Mouse (Mus musculus): ENCODE results near the gene Btaf1.
A peak's percentile ranks its signal among the peaks of the same experiment; 100 is the strongest.

Gene Btaf1

GRCm38 (mm10) chr19:37020951-37021350 is 95.1 kb downstream of the Btaf1 start:
- DNase-seq (ENCODE audit: low read depth, low spot score), result no peak

DNA sequence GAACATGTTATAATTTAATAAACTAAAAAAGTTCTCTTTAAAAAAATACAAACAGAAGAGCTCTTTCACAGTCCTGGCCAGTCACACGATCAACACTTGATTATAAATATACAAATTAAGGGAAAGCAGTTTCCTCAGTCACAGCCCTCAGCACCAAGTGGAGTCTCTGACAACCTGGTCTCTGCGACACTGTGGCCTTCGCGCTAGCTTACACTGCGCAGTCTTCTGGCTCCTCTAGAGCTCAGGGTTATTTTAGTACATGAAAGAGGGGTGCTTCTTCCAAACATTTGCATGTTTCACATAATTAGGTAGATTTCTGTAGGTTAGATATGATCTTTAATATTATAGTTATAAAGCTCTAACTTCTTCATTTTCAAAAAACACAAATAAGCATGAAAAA is 96.3 kb downstream of the Btaf1 start:
- DNase-seq (ENCODE audit: low read depth, low spot score), result no peak

- DNase-seq (ENCODE audit: low read depth, low spot score), result no peak
Observed at GRCm38 (mm10) chr19:37025839-37026319, 100.0 kb downstream of the Btaf1 start.

DNA sequence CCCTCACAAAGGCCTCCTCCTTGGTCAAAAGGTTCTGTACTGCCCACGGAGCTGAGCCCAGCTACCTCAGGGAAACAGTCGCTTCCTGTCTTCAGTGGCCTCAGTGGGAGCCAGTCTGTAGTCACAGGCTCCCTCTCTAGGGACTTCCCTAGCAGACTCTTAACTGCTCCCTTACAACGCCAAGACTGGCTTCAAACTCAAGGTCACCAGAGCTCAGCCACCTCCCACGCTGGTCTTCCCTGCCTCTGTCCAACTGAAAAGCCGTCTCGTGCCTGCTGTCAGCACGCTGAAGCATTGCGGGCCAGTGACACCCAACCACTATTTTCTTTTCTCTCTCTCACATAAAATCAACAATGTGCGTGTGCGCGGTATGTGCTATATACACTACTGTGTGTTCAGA is 100.5 kb downstream of the Btaf1 start:
- no peak for DNase-seq (ENCODE audit: low read depth, low spot score)

DNA sequence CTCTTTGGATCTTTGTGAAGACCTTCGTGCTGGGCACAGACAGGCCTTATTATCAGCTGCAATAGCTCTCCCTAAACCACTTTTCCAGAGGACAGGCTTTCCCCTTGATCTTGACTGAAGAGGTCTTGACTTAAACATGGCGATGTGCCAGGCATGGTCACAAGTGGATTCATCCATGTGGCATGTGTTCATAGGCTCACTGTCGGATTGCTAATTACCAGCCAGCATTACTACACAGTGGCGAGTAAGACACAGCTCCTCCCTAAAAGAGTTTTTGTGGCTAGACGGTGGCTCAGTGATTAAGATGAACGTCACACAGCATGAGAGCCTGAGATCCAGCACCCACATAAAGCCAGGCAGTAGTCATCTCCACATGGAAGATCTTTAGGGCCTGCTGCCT is 103.9 kb downstream of the Btaf1 start:
- no peak for DNase-seq (ENCODE audit: low read depth, low spot score)

DNA sequence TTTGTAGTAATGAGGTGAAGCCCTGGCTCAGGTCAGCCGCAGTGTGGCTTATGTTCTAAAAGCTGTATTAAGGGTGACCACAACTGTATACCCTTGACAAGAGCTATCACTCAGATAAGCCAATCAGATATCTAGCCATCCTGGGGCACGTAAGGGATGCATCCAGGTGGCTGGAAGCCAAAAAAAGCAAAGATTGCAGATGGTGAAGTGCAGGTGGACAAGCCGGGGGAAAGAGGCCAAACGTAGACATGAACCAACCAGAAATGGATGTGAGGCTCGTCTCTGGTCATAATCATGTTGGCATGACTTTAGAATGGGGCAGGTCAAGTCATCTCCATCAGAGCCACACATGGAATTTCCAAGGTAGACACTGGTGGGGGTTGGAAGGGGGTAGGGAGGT is 105.6 kb downstream of the Btaf1 start:
- no peak for DNase-seq (ENCODE audit: low read depth, low spot score)

DNA sequence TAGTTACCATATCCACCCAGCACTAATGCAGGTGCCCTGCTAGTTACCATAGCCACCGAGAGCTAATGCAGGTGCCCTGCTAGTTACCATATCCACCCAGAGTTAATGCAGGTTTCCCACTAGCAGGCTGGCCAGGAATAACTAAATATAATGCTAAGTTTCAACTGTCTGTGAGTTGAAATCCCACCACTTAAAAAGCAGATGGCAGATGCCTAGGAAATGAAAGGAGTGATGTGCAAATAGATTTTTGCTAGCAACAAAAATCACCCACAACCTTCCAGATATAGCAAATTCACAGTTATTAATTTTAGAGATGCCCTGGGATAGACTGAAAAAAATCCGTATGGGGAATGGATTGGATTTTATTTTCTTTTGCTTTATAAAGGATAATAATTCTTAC is 106.5 kb downstream of the Btaf1 start:
- no peak for DNase-seq (ENCODE audit: low read depth, low spot score)

GRCm38 (mm10) chr19:37040906-37041305 is 115.0 kb downstream of the Btaf1 start:
- DNase-seq (ENCODE audit: low read depth, low spot score), result no peak

- no peak for DNase-seq (ENCODE audit: low read depth, low spot score)
Observed at GRCm38 (mm10) chr19:37044431-37044830, 118.6 kb downstream of the Btaf1 start.

GRCm38 (mm10) chr19:37048507-37048906 is 122.6 kb downstream of the Btaf1 start:
- no peak for DNase-seq (ENCODE audit: low read depth, low spot score)

DNA sequence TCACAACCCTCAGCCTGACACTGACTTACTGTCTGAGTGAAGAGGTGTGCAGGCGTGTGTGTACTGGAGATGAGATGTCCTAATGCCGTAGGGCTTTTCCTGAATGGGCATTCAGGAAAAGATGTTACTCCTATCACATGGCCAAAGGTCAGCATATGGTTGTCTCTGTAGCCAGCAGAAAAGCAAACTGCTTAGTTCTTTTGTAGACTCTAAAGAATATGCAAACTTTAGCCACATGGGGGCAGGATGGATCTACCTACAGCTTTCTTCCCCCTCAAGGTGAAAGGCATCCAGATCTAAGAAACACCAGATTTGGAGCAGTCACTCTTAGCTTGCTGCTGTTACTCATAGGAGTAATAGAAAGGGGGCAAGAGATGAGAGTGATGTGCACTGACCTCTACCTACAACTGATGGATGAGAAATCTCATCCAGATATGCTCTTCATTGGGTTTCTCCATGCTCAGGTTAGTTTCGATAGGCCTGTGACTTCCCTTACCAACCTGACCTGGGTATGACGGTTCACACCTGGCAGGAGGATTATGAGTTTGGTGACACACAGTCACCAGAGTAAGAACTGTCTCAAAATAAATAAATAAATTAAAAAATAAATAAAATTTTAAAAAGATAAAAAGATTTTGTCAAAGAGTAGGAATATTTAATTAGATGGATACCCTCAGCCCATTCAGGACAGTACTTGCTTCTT is 124.9 kb downstream of the Btaf1 start:
- DNase-seq (ENCODE audit: low read depth, low spot score), result peak; percentile 63

- no peak for DNase-seq (ENCODE audit: low read depth, low spot score)
Observed at GRCm38 (mm10) chr19:37055976-37056556, 130.2 kb downstream of the Btaf1 start.

- no peak for DNase-seq (ENCODE audit: low read depth, low spot score)
Observed at GRCm38 (mm10) chr19:37057161-37057905, 131.5 kb downstream of the Btaf1 start.

- no peak for DNase-seq (ENCODE audit: low read depth, low spot score)
Observed at GRCm38 (mm10) chr19:37059623-37060022, 133.7 kb downstream of the Btaf1 start.

- DNase-seq (ENCODE audit: low read depth, low spot score), result no peak
Observed at GRCm38 (mm10) chr19:37060078-37060477, 134.2 kb downstream of the Btaf1 start.
